8 mouse cellular contexts compared by ENCODE assay signal in the genomic region with DNA sequence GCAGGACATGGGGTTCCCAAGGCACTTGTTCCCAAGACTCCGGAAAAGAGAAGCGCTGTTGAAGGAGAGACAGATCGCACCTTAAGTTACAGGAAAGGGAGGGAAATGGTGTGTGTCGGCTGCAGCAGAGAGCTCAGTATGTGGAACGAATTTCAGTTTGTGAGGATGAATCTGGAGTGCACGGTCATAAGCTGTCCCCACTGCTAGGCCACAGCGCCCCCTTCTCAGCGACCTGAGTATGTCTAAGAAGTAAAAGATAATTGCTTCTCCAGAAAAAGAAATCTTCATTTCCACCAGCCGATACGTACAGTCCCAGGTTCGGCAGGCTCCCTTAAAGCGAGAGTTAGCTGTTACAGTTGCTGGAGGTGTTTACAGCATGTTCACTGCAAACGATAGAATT. TPM values are rescaled to one million over a fixed set of nuclear protein-coding genes. Genes with fewer than 3 reads are reported as not detected.
A peak's percentile ranks its signal among the peaks of the same experiment; 100 is the strongest.
DNase-seq lines count a peak whose midpoint lies in the region; ATAC-seq and TF ChIP-seq lines count a peak whose summit lies in the region.
"Had no signal": no experiment of that assay in that cellular context is flagged by ENCODE, and none has a peak within 500 bp of the region (broad histone marks: within the 10 kb centered on the region; RNA-seq: fewer than 3 reads in every experiment).

No protein-coding gene starts in this region.

- no peak overlapping the region for H3K9ac ChIP-seq in hindbrain, embryonic 12.5 days
- no peak overlapping the region for H3K9ac ChIP-seq in hindbrain, embryonic 14.5 days
- H3K9ac ChIP-seq in hindbrain, embryonic 15.5 days = no peak overlapping the region

- WGBS in hindbrain, embryonic 12.5 days = 57% methylated on average over 13 of the region's 13 CpGs
- WGBS in hindbrain, embryonic 14.5 days = 54% methylated on average over 13 of the region's 13 CpGs
- 70% methylated on average over 13 of the region's 13 CpGs for whole genome bisulfite sequencing in lung, adult 2 months
- WGBS in hindbrain, embryonic 15.5 days = 51% methylated on average over 13 of the region's 13 CpGs

- no peaks in the 10 kb centered on the region for H3K27me3 ChIP-seq in hindbrain, embryonic 12.5 days
- no peaks in the 10 kb centered on the region for H3K27me3 ChIP-seq in hindbrain, embryonic 14.5 days (ENCODE audit: control insufficient read depth, insufficient read depth, low read length)
- H3K27me3 ChIP-seq in hindbrain, embryonic 15.5 days = no peaks in the 10 kb centered on the region

- H3K27ac ChIP-seq in hindbrain, embryonic 12.5 days = no peak overlapping the region
- no peak overlapping the region for H3K27ac ChIP-seq in hindbrain, embryonic 14.5 days
- no peak overlapping the region for H3K27ac ChIP-seq in hindbrain, embryonic 15.5 days (replicated peaks)

- TF ChIP-seq CTCF in lung, adult 2 months (IDR thresholded peaks at IDR 0.05; ENCODE audit: insufficient read depth, low read length) = peak; percentile 24; the same call in 1 of the 2 replicates

- no peaks in the 10 kb centered on the region for H3K9me3 ChIP-seq in hindbrain, embryonic 12.5 days (replicated peaks)
- 0 out of 2 replicates have a peak, but pooled peaks cover 4% of the 10 kb centered on the region for H3K9me3 ChIP-seq in hindbrain, embryonic 14.5 days (ENCODE audit: control insufficient read depth, low read length)
- H3K9me3 ChIP-seq in hindbrain, embryonic 15.5 days = no peaks in the 10 kb centered on the region

- ATAC-seq in hindbrain, embryonic 12.5 days (ENCODE audit: low FRiP score) = 0 out of 2 replicates have a peak, but pooled peaks have one; percentile 32
- no peak; the same call in 1 of the 2 replicates for ATAC-seq in hindbrain, embryonic 14.5 days (ENCODE audit: low FRiP score)
- ATAC-seq in hindbrain, embryonic 15.5 days (ENCODE audit: low FRiP score, low read depth) = 0 out of 2 replicates have a peak, but pooled peaks have one; percentile 38

- no peak overlapping the region for H3K4me2 ChIP-seq in hindbrain, embryonic 12.5 days (replicated peaks)
- H3K4me2 ChIP-seq in hindbrain, embryonic 14.5 days (replicated peaks) = no peak overlapping the region
- H3K4me2 ChIP-seq in hindbrain, embryonic 15.5 days = 0 out of 2 replicates have a peak overlapping the region, but pooled peaks have one; percentile 11
- H3K4me2 ChIP-seq: heart, embryonic 11.5 days had no signal

- DNase-seq in hindbrain, embryonic 14.5 days (ENCODE audit: low spot score) = no peak
- no peak for DNase-seq in lung, adult 2 months
- no peak for DNase-seq in lung, postnatal 4 days
- DNase-seq in brain, adult 2 months (ENCODE audit: low read depth, low spot score) = peak; percentile 59
- no peak for DNase-seq in thymus, adult 18-20 months

- TF ChIP-seq POLR2A in lung, adult 2 months (IDR thresholded peaks at IDR 0.05; ENCODE audit: borderline replicate concordance, extremely low read depth, low read depth, low read length) = no peak

- peaks cover 14% of the 10 kb centered on the region for H3K4me1 ChIP-seq in hindbrain, embryonic 12.5 days
- peaks cover 8% of the 10 kb centered on the region; the same call in 1 of the 2 replicates for H3K4me1 ChIP-seq in hindbrain, embryonic 14.5 days (replicated peaks; ENCODE audit: control insufficient read depth, insufficient read depth, low read length)
- H3K4me1 ChIP-seq in lung, adult 2 months (ENCODE audit: control insufficient read depth, insufficient read depth, low read length) = no peaks in the 10 kb centered on the region
- H3K4me1 ChIP-seq in hindbrain, embryonic 15.5 days (replicated peaks) = peaks cover 3% of the 10 kb centered on the region; the same call in 1 of the 2 replicates

- no peak overlapping the region for H3K4me3 ChIP-seq in hindbrain, embryonic 12.5 days
- no peak overlapping the region for H3K4me3 ChIP-seq in hindbrain, embryonic 14.5 days (replicated peaks; ENCODE audit: low read length)
- H3K4me3 ChIP-seq in lung, adult 2 months (replicated peaks; ENCODE audit: extremely low read depth, low read depth, low read length) = no peak overlapping the region
- no peak overlapping the region for H3K4me3 ChIP-seq in hindbrain, embryonic 15.5 days

- H3K36me3 ChIP-seq in hindbrain, embryonic 12.5 days = peaks cover 33% of the 10 kb centered on the region
- H3K36me3 ChIP-seq in hindbrain, embryonic 14.5 days (replicated peaks; ENCODE audit: control insufficient read depth, insufficient read depth) = peaks cover 4% of the 10 kb centered on the region; the same call in 1 of the 2 replicates
- no peaks in the 10 kb centered on the region for H3K36me3 ChIP-seq in hindbrain, embryonic 15.5 days

RNA-seq across cellular contexts. Expression of a gene that starts 44.3 kb away (rescaled TPM):
- 21.3 and 22.9 TPM in 2 replicates for polyA plus RNA-seq in hindbrain, embryonic 12.5 days (2016; fragmentation: Nextera tagmentation; extraction: Ambion mirVana)
- polyA plus RNA-seq in hindbrain, embryonic 14.5 days (2014; fragmentation: Nextera tagmentation; extraction: Ambion mirVana) = 10.7 and 11.2 TPM in 2 replicates
- polyA plus RNA-seq in lung, adult 2 months (2012; rRNA removed) = 150 and 153 TPM in 2 replicates
- 11.5 and 11.7 TPM in 2 replicates for polyA plus RNA-seq in hindbrain, embryonic 15.5 days (2015; fragmentation: Nextera tagmentation; extraction: Ambion mirVana)
